In genomic region chr5:105409092-105409491, GRCm38 (mm10) we compare ENCODE assay signal across 9 mouse cellular contexts. TPM values are rescaled to one million over a fixed set of nuclear protein-coding genes. Genes with fewer than 3 reads are reported as not detected.
DNase-seq lines count a peak whose midpoint lies in the region; ATAC-seq and TF ChIP-seq lines count a peak whose summit lies in the region.
"Had no signal": no experiment of that assay in that cellular context is flagged by ENCODE, and none has a peak within 500 bp of the region (broad histone marks: within the 10 kb centered on the region; RNA-seq: fewer than 3 reads in every experiment).

No protein-coding gene starts in this region.

- no peaks in the 10 kb centered on the region for H3K27me3 ChIP-seq in MEL (ENCODE audit: control insufficient read depth in 1 of 2, insufficient read depth in 2 of 2, low read length in 2 of 2)
- H3K27me3 ChIP-seq in midbrain, postnatal 0 days (ENCODE audit: insufficient read depth, low read length) = no peaks in the 10 kb centered on the region
- H3K27me3 ChIP-seq: neural tube, embryonic 12.5 days had no signal

- ATAC-seq in inflammation-experienced regulatory T-cells, adult 6 months = peak; percentile 57
- peak; percentile 81 for ATAC-seq in megakaryocyte progenitor cell, adult 5-6 weeks (replicated peaks; ENCODE audit: poor library complexity)
- ATAC-seq in midbrain, postnatal 0 days (ENCODE audit: low FRiP score) = no peak

- peak in 1 of 2 experiments; percentile 76; a peak in 2 of 4 replicates for TF ChIP-seq POLR2A in MEL (IDR thresholded peaks at IDR 0.05; ENCODE audit: control insufficient read depth in 1 of 2, insufficient read depth in 1 of 2, low read depth in 1 of 2, low read length in 2 of 2, poor library complexity in 1 of 2)

- no peak for TF ChIP-seq RAD21 in MEL (IDR thresholded peaks at IDR 0.05; ENCODE audit: low read depth, low read length)

- DNase-seq in A20 (ENCODE audit: low read depth, low spot score) (peak; percentile 80), MEL (ENCODE audit: low read depth, low spot score) (peak; percentile 97)
- DNase-seq in embryo, embryonic 10.5 days (ENCODE audit: low spot score) = no peak
- DNase-seq in adrenal gland, postnatal 25 days = no peak
- no peak for DNase-seq in midbrain, postnatal 0 days (ENCODE audit: low spot score)
- DNase-seq: gastrocnemius, postnatal 14 days had no signal

- H3K4me3 ChIP-seq in MEL (ENCODE audit: control insufficient read depth in 1 of 2, insufficient read depth in 1 of 2, low read depth in 2 of 2, low read length in 2 of 2) = peak overlapping the region; percentile 18 to 50; a peak in 3 of 4 replicates
- H3K4me3 ChIP-seq in midbrain, postnatal 0 days (ENCODE audit: low read depth, low read length) = no peak overlapping the region
- H3K4me3 ChIP-seq: neural tube, embryonic 12.5 days had no signal

- H3K4me1 ChIP-seq in MEL (ENCODE audit: control insufficient read depth in 1 of 2, insufficient read depth in 2 of 2, low read length in 2 of 2) = peaks cover 16 to 32% of the 10 kb centered on the region in 2 experiments
- H3K4me1 ChIP-seq in midbrain, postnatal 0 days (ENCODE audit: insufficient read depth, low read length) = no peaks in the 10 kb centered on the region
- H3K4me1 ChIP-seq: neural tube, embryonic 12.5 days had no signal

- peak overlapping the region; percentile 89 for H3K27ac ChIP-seq in MEL (ENCODE audit: control insufficient read depth, low read depth, low read length)
- H3K27ac ChIP-seq in midbrain, postnatal 0 days (ENCODE audit: low read depth, low read length) = no peak overlapping the region
- H3K27ac ChIP-seq: neural tube, embryonic 12.5 days had no signal

- no peaks in the 10 kb centered on the region for H3K9me3 ChIP-seq in MEL (replicated peaks; ENCODE audit: insufficient read depth, low read length)
- H3K9me3 ChIP-seq in midbrain, postnatal 0 days (ENCODE audit: low read length) = no peaks in the 10 kb centered on the region
- H3K9me3 ChIP-seq: neural tube, embryonic 12.5 days had no signal

- peak overlapping the region; percentile 52 for H3K9ac ChIP-seq in MEL (ENCODE audit: control insufficient read depth, low read depth, low read length, poor library complexity, severe bottlenecking)
- H3K9ac ChIP-seq in midbrain, postnatal 0 days (replicated peaks; ENCODE audit: low read length, poor library complexity, severe bottlenecking) = no peak overlapping the region
- H3K9ac ChIP-seq: neural tube, embryonic 12.5 days had no signal

- H3K4me2 ChIP-seq in midbrain, postnatal 0 days (ENCODE audit: low read depth, low read length, poor library complexity, severe bottlenecking) = no peak overlapping the region
- H3K4me2 ChIP-seq: neural tube, embryonic 12.5 days had no signal

- H3K79me2 ChIP-seq in MEL (ENCODE audit: control insufficient read depth, insufficient read depth, low read length, poor library complexity) = no peaks in the 10 kb centered on the region

- WGBS in midbrain, postnatal 0 days = 93% methylated on average over 4 of the region's 4 CpGs

- no peak for TF ChIP-seq CTCF in MEL (IDR thresholded peaks at IDR 0.05 in 2 of 3, conservative IDR thresholded peaks at IDR 0.05 in 1 of 3; ENCODE audit: control insufficient read depth in 1 of 3, insufficient read depth in 1 of 3, low read depth in 2 of 3, low read length in 3 of 3, poor library complexity in 1 of 3, severe bottlenecking in 1 of 3)
- no peak for TF ChIP-seq CTCF in midbrain, postnatal 0 days (IDR thresholded peaks at IDR 0.05)

- TF ChIP-seq EP300 in MEL (IDR thresholded peaks at IDR 0.05; ENCODE audit: low read depth in 1 of 2, low read length in 2 of 2) = peak in 1 of 2 experiments; percentile 24; a peak in 1 of 4 replicates

- H3K36me3 ChIP-seq in MEL (ENCODE audit: control insufficient read depth in 1 of 2, insufficient read depth in 2 of 2, low read length in 2 of 2) = peaks cover 0 to 23% of the 10 kb centered on the region in 2 experiments; a peak in 2 of 4 replicates
- H3K36me3 ChIP-seq in midbrain, postnatal 0 days (ENCODE audit: insufficient read depth, low read length) = no peaks in the 10 kb centered on the region
- H3K36me3 ChIP-seq: neural tube, embryonic 12.5 days had no signal

TF ChIP-seq in MEL, 35 proteins besides CTCF, POLR2A, EP300 and RAD21:
- TF ChIP-seq HCFC1 (IDR thresholded peaks at IDR 0.05; ENCODE audit: low read depth, low read length) (peak; percentile 67; the same call in 1 of the 2 replicates), MAFK (IDR thresholded peaks at IDR 0.05; ENCODE audit: borderline replicate concordance, low read depth, low read length) (no peak), JUND (IDR thresholded peaks at IDR 0.05; ENCODE audit: low read depth, low read length) (no peak), MYC (IDR thresholded peaks at IDR 0.05; ENCODE audit: low read depth, low read length) (0 out of 2 replicates have a peak, but pooled peaks have one; percentile 29), MYB (IDR thresholded peaks at IDR 0.05; ENCODE audit: low read depth, low read length) (no peak), POLR2AphosphoS2 (IDR thresholded peaks at IDR 0.05; ENCODE audit: low read length) (peak; percentile 33; the same call in 1 of the 2 replicates), CHD2 (IDR thresholded peaks at IDR 0.05; ENCODE audit: low read length) (no peak), TCF12 (IDR thresholded peaks at IDR 0.05; ENCODE audit: low read depth, low read length) (peak; percentile 40), ELF1 (IDR thresholded peaks at IDR 0.05; ENCODE audit: low read depth, low read length) (0 out of 2 replicates have a peak, but pooled peaks have one; percentile 54), ETS1 (IDR thresholded peaks at IDR 0.05; ENCODE audit: low read depth, low read length) (peak; percentile 53; the same call in 1 of the 2 replicates), NELFE (IDR thresholded peaks at IDR 0.05; ENCODE audit: low read depth, low read length) (peak; percentile 51; the same call in 1 of the 2 replicates), TBP (IDR thresholded peaks at IDR 0.05; ENCODE audit: low read depth, low read length) (peak; percentile 86), TAL1 (IDR thresholded peaks at IDR 0.05; ENCODE audit: low read length) (no peak), NRF1 (IDR thresholded peaks at IDR 0.05; ENCODE audit: insufficient read depth, low read depth, low read length, poor library complexity, severe bottlenecking) (no peak), GATA1 (IDR thresholded peaks at IDR 0.05; ENCODE audit: low read depth, low read length) (peak; percentile 87), KAT2A (conservative IDR thresholded peaks at IDR 0.05; ENCODE audit: low read depth, low read length) (no peak)

RNA-seq across cellular contexts. Expression of gene Lrrc8b, which starts 6.5 kb away (rescaled TPM):
- total RNA-seq in MEL (2012; rRNA removed) = 6.9 and 7.4 TPM in 2 replicates
- polyA plus RNA-seq in MEL (2012; ENCODE audit: insufficient read depth in 1 of 2, insufficient read length in 2 of 2, low read depth in 1 of 2, low replicate concordance in 2 of 2, missing spikeins in 1 of 2) = 10 to 100 TPM in 1 of 2 experiments, not detected in 1; 14.0 TPM
- 1 to 10 TPM; 1.9 to 2.4 (median 2.1) TPM for polyA plus RNA-seq in inflammation-experienced regulatory T-cells, adult 6 months (2017; shearing (Covaris generic))
- 15.3 and 20.5 TPM in 2 replicates for total RNA-seq in megakaryocyte progenitor cell, adult 5-6 weeks (2015)
- total RNA-seq in megakaryocyte progenitor cell, adult 5-6 weeks (2017) = 8.0 and 9.5 TPM in 2 replicates
- 122 and 136 TPM in 2 replicates for total RNA-seq in adrenal gland, postnatal 25 days (2021)
- 63.4 and 63.5 TPM in 2 replicates for total RNA-seq in midbrain, postnatal 0 days (2014; rRNA removed)
- 17.6 and 18.5 TPM in 2 replicates for polyA plus RNA-seq in midbrain, postnatal 0 days (2015; fragmentation: Nextera tagmentation; extraction: Ambion mirVana)

Comparison
In these comparisons a context has a peak if more than half of its experiments do, and no peak if none do; other contexts are left out.
1. DNase-seq: peak in A20 (single experiment) and MEL (single experiment); none in embryo, embryonic 10.5 days (single experiment), adrenal gland, postnatal 25 days (single experiment) and midbrain, postnatal 0 days (single experiment).